ENCODE assay signal across 31 mouse cellular contexts in genomic region chr10:80045766-80046165, GRCm38 (mm10). TPM values are rescaled to one million over a fixed set of nuclear protein-coding genes. Genes with fewer than 3 reads are reported as not detected.
DNase-seq lines count a peak whose midpoint lies in the region; ATAC-seq and TF ChIP-seq lines count a peak whose summit lies in the region.
"Had no signal": no experiment of that assay in that cellular context is flagged by ENCODE, and none has a peak within 500 bp of the region (broad histone marks: within the 10 kb centered on the region; RNA-seq: fewer than 3 reads in every experiment).

No protein-coding gene starts in this region.

- no peak overlapping the region for H3K4me3 ChIP-seq in forebrain, embryonic 13.5 days
- H3K4me3 ChIP-seq in forebrain, postnatal 0 days (ENCODE audit: low read depth, low read length), result no peak overlapping the region
- no peak overlapping the region for H3K4me3 ChIP-seq in midbrain, embryonic 13.5 days (replicated peaks)
- no peak overlapping the region for H3K4me3 ChIP-seq in midbrain, embryonic 15.5 days
- H3K4me3 ChIP-seq: erythroblast, embryonic 14.5 days; forebrain, embryonic 12.5 days; gastrocnemius, adult 2 months; heart, embryonic 13.5 days; hindbrain, embryonic 10.5 days; hindbrain, embryonic 15.5 days; midbrain, embryonic 10.5 days; myocyte; neural tube, embryonic 12.5 days had no signal

- no peak for TF ChIP-seq CTCF in forebrain, postnatal 0 days (IDR thresholded peaks at IDR 0.05; ENCODE audit: low read depth)

- no peak overlapping the region for H3K4me2 ChIP-seq in forebrain, embryonic 13.5 days
- H3K4me2 ChIP-seq in forebrain, postnatal 0 days (ENCODE audit: low read depth), result no peak overlapping the region
- H3K4me2 ChIP-seq in midbrain, embryonic 13.5 days (replicated peaks), result no peak overlapping the region
- no peak overlapping the region for H3K4me2 ChIP-seq in midbrain, embryonic 15.5 days
- H3K4me2 ChIP-seq: forebrain, embryonic 12.5 days; heart, embryonic 13.5 days; hindbrain, embryonic 15.5 days; neural tube, embryonic 12.5 days had no signal

- no peaks in the 10 kb centered on the region for H3K36me3 ChIP-seq in forebrain, embryonic 13.5 days (ENCODE audit: poor library complexity, severe bottlenecking)
- H3K36me3 ChIP-seq in forebrain, postnatal 0 days (ENCODE audit: insufficient read depth), result no peaks in the 10 kb centered on the region
- no peaks in the 10 kb centered on the region for H3K36me3 ChIP-seq in midbrain, embryonic 13.5 days
- no peaks in the 10 kb centered on the region for H3K36me3 ChIP-seq in midbrain, embryonic 15.5 days (replicated peaks)
- H3K36me3 ChIP-seq: forebrain, embryonic 12.5 days; heart, embryonic 13.5 days; hindbrain, embryonic 10.5 days; hindbrain, embryonic 15.5 days; midbrain, embryonic 10.5 days; neural tube, embryonic 12.5 days had no signal

- H3K27me3 ChIP-seq in forebrain, embryonic 13.5 days, result no peaks in the 10 kb centered on the region
- H3K27me3 ChIP-seq in forebrain, postnatal 0 days (ENCODE audit: insufficient read depth, low read length), result no peaks in the 10 kb centered on the region
- H3K27me3 ChIP-seq in midbrain, embryonic 13.5 days, result no peaks in the 10 kb centered on the region
- H3K27me3 ChIP-seq in midbrain, embryonic 15.5 days (replicated peaks), result no peaks in the 10 kb centered on the region
- H3K27me3 ChIP-seq: CH12.LX; heart, embryonic 13.5 days; hindbrain, embryonic 15.5 days; neural tube, embryonic 12.5 days had no signal

- ATAC-seq in forebrain, embryonic 13.5 days, result 0 out of 2 replicates have a peak, but pooled peaks have one; percentile 17
- ATAC-seq in forebrain, postnatal 0 days, result no peak
- ATAC-seq in midbrain, embryonic 13.5 days, result no peak
- ATAC-seq in midbrain, embryonic 15.5 days (replicated peaks), result no peak
- ATAC-seq: inflammation-experienced regulatory T-cells, adult 6 months had no signal

- H3K9ac ChIP-seq in forebrain, embryonic 13.5 days, result no peak overlapping the region
- H3K9ac ChIP-seq in forebrain, postnatal 0 days, result no peak overlapping the region
- H3K9ac ChIP-seq in midbrain, embryonic 13.5 days (replicated peaks), result 0 out of 2 replicates have a peak overlapping the region, but pooled peaks have one; percentile 10
- H3K9ac ChIP-seq in midbrain, embryonic 15.5 days, result no peak overlapping the region
- H3K9ac ChIP-seq: forebrain, embryonic 12.5 days; heart, embryonic 13.5 days; hindbrain, embryonic 15.5 days; liver, embryonic 14.5 days; neural tube, embryonic 12.5 days had no signal

- peaks cover 19% of the 10 kb centered on the region for H3K4me1 ChIP-seq in forebrain, embryonic 13.5 days
- no peaks in the 10 kb centered on the region for H3K4me1 ChIP-seq in forebrain, postnatal 0 days (ENCODE audit: insufficient read depth)
- H3K4me1 ChIP-seq in midbrain, embryonic 13.5 days (replicated peaks), result peaks cover 20% of the 10 kb centered on the region
- H3K4me1 ChIP-seq in midbrain, embryonic 15.5 days, result 0 out of 2 replicates have a peak, but pooled peaks cover 6% of the 10 kb centered on the region
- H3K4me1 ChIP-seq: hindbrain, embryonic 15.5 days had no signal

- no peak for DNase-seq in forebrain, postnatal 0 days
- peak; percentile 75 for DNase-seq in brain, adult 2 months (ENCODE audit: low read depth, low spot score)
- DNase-seq in frontal cortex, adult 2 months (ENCODE audit: extremely low spot score in 1 of 2, low spot score in 1 of 2), result no peak
- DNase-seq in heart, adult 18-20 months, result no peak
- DNase-seq: adrenal gland, postnatal 14 days; cerebellum, adult 18-20 months; cerebellum, postnatal 10 days; gastrocnemius, adult 2 months; heart, postnatal 10 days; kidney, adult 2 months; kidney, postnatal 4 days; left cerebral cortex, postnatal 4 days; lung, adult 2 months; lung, postnatal 10 days; right cerebral cortex, postnatal 14 days had no signal

- H3K27ac ChIP-seq in forebrain, embryonic 13.5 days, result no peak overlapping the region
- no peak overlapping the region for H3K27ac ChIP-seq in forebrain, postnatal 0 days (ENCODE audit: low read depth, low read length)
- H3K27ac ChIP-seq in midbrain, embryonic 13.5 days, result no peak overlapping the region
- no peak overlapping the region for H3K27ac ChIP-seq in midbrain, embryonic 15.5 days
- H3K27ac ChIP-seq: forebrain, embryonic 12.5 days; gastrocnemius, adult 2 months; heart, embryonic 13.5 days; hindbrain, embryonic 10.5 days; hindbrain, embryonic 15.5 days; kidney, postnatal 0 days; liver, embryonic 14.5 days; macrophage; midbrain, embryonic 10.5 days; neural tube, embryonic 12.5 days had no signal

- WGBS in forebrain, embryonic 13.5 days, result 73% methylated on average over 5 of the region's 5 CpGs
- WGBS in forebrain, postnatal 0 days, result 72% methylated on average over 5 of the region's 5 CpGs
- WGBS in midbrain, embryonic 13.5 days, result 67% methylated on average over 5 of the region's 5 CpGs
- 63% methylated on average over 5 of the region's 5 CpGs for WGBS in midbrain, embryonic 15.5 days

- no peaks in the 10 kb centered on the region for H3K9me3 ChIP-seq in forebrain, embryonic 13.5 days (replicated peaks)
- H3K9me3 ChIP-seq in forebrain, postnatal 0 days (ENCODE audit: low read length), result no peaks in the 10 kb centered on the region
- H3K9me3 ChIP-seq in midbrain, embryonic 13.5 days, result no peaks in the 10 kb centered on the region
- no peaks in the 10 kb centered on the region for H3K9me3 ChIP-seq in midbrain, embryonic 15.5 days
- H3K9me3 ChIP-seq: forebrain, embryonic 12.5 days; heart, embryonic 13.5 days; hindbrain, embryonic 10.5 days; hindbrain, embryonic 15.5 days; midbrain, embryonic 10.5 days; neural tube, embryonic 12.5 days had no signal

RNA-seq across cellular contexts. Expression of gene Gpx4, which starts 1.2 kb away (rescaled TPM):
- 487 and 489 TPM in 2 replicates for polyA plus RNA-seq in forebrain, embryonic 13.5 days (2015; fragmentation: Nextera tagmentation; extraction: Ambion mirVana)
- 401 and 478 TPM in 2 replicates for total RNA-seq in forebrain, postnatal 0 days (2014; rRNA removed)
- 644 and 800 TPM in 2 replicates for polyA plus RNA-seq in forebrain, postnatal 0 days (2015; fragmentation: Nextera tagmentation; extraction: Ambion mirVana)
- polyA plus RNA-seq in midbrain, embryonic 13.5 days (2015; fragmentation: Nextera tagmentation; extraction: Ambion mirVana), result 498 and 532 TPM in 2 replicates
- polyA plus RNA-seq in midbrain, embryonic 15.5 days (2015; fragmentation: Nextera tagmentation; extraction: Ambion mirVana), result 522 and 546 TPM in 2 replicates
- polyA plus RNA-seq in frontal cortex, adult 2 months (2012; rRNA removed), result 867 and 914 TPM in 2 replicates
- total RNA-seq in heart, adult 18-20 months (2021), result 1,000 to 10,000 TPM in 1 of 2 experiments, 100 to 1,000 TPM in 1; 983 to 1,022 TPM

RNA-seq across cellular contexts. Expression of gene Polr2e, which starts 6.2 kb away (rescaled TPM):
- polyA plus RNA-seq in forebrain, embryonic 13.5 days (2015; fragmentation: Nextera tagmentation; extraction: Ambion mirVana), result 193 and 199 TPM in 2 replicates
- total RNA-seq in forebrain, postnatal 0 days (2014; rRNA removed), result 104 and 129 TPM in 2 replicates
- 168 and 184 TPM in 2 replicates for polyA plus RNA-seq in forebrain, postnatal 0 days (2015; fragmentation: Nextera tagmentation; extraction: Ambion mirVana)
- polyA plus RNA-seq in midbrain, embryonic 13.5 days (2015; fragmentation: Nextera tagmentation; extraction: Ambion mirVana), result 159 and 174 TPM in 2 replicates
- 132 and 148 TPM in 2 replicates for polyA plus RNA-seq in midbrain, embryonic 15.5 days (2015; fragmentation: Nextera tagmentation; extraction: Ambion mirVana)
- polyA plus RNA-seq in frontal cortex, adult 2 months (2012; rRNA removed), result 200 and 205 TPM in 2 replicates
- 10 to 100 TPM; 92.9 to 97.6 TPM for total RNA-seq in heart, adult 18-20 months (2021)

RNA-seq across cellular contexts. Expression of gene Arhgap45, which starts 29.3 kb away (rescaled TPM):
- polyA plus RNA-seq in forebrain, embryonic 13.5 days (2015; fragmentation: Nextera tagmentation; extraction: Ambion mirVana), result 1.2 and 1.3 TPM in 2 replicates
- total RNA-seq in forebrain, postnatal 0 days (2014; rRNA removed), result 2.3 and 2.4 TPM in 2 replicates
- 1.2 and 1.7 TPM in 2 replicates for polyA plus RNA-seq in forebrain, postnatal 0 days (2015; fragmentation: Nextera tagmentation; extraction: Ambion mirVana)
- 1.5 and 1.6 TPM in 2 replicates for polyA plus RNA-seq in midbrain, embryonic 13.5 days (2015; fragmentation: Nextera tagmentation; extraction: Ambion mirVana)
- 1.9 and 2.2 TPM in 2 replicates for polyA plus RNA-seq in midbrain, embryonic 15.5 days (2015; fragmentation: Nextera tagmentation; extraction: Ambion mirVana)
- polyA plus RNA-seq in frontal cortex, adult 2 months (2012; rRNA removed), result 5.3 and 7.1 TPM in 2 replicates
- 1 to 10 TPM; 3.1 to 8.7 TPM for total RNA-seq in heart, adult 18-20 months (2021)

RNA-seq across cellular contexts. Expression of gene Abca7, which starts 49.5 kb away (rescaled TPM):
- 3.1 and 3.9 TPM in 2 replicates for polyA plus RNA-seq in forebrain, embryonic 13.5 days (2015; fragmentation: Nextera tagmentation; extraction: Ambion mirVana)
- total RNA-seq in forebrain, postnatal 0 days (2014; rRNA removed), result 6.1 and 6.2 TPM in 2 replicates
- 1.1 TPM in 2 replicates for polyA plus RNA-seq in forebrain, postnatal 0 days (2015; fragmentation: Nextera tagmentation; extraction: Ambion mirVana)
- 5.4 and 5.8 TPM in 2 replicates for polyA plus RNA-seq in midbrain, embryonic 13.5 days (2015; fragmentation: Nextera tagmentation; extraction: Ambion mirVana)
- polyA plus RNA-seq in midbrain, embryonic 15.5 days (2015; fragmentation: Nextera tagmentation; extraction: Ambion mirVana), result 4.4 and 4.8 TPM in 2 replicates
- polyA plus RNA-seq in frontal cortex, adult 2 months (2012; rRNA removed), result 12.4 and 13.0 TPM in 2 replicates
- total RNA-seq in heart, adult 18-20 months (2021), result 1 to 10 TPM; 6.5 to 7.6 TPM

RNA-seq across cellular contexts. Expression of gene Cnn2, which starts 57.4 kb away (rescaled TPM):
- polyA plus RNA-seq in forebrain, embryonic 13.5 days (2015; fragmentation: Nextera tagmentation; extraction: Ambion mirVana), result 30.0 and 32.2 TPM in 2 replicates
- total RNA-seq in forebrain, postnatal 0 days (2014; rRNA removed), result 19.5 and 28.2 TPM in 2 replicates
- 15.7 and 17.0 TPM in 2 replicates for polyA plus RNA-seq in forebrain, postnatal 0 days (2015; fragmentation: Nextera tagmentation; extraction: Ambion mirVana)
- 29.5 and 37.1 TPM in 2 replicates for polyA plus RNA-seq in midbrain, embryonic 13.5 days (2015; fragmentation: Nextera tagmentation; extraction: Ambion mirVana)
- polyA plus RNA-seq in midbrain, embryonic 15.5 days (2015; fragmentation: Nextera tagmentation; extraction: Ambion mirVana), result 28.6 and 34.4 TPM in 2 replicates
- polyA plus RNA-seq in frontal cortex, adult 2 months (2012; rRNA removed), result 9.8 and 10.4 TPM in 2 replicates
- 10 to 100 TPM; 28.3 to 32.6 TPM for total RNA-seq in heart, adult 18-20 months (2021)
